Mouse (Mus musculus): ENCODE data around the gene 7530416G11Rik.

7530416G11Rik gene

GRCm38 (mm10) chr15:85474697-85475096 is 28.3 kb downstream of the 7530416G11Rik start:
- Histone ChIP-seq H3K4me1 (replicated peaks; ENCODE audit: low read depth, low read length) (peaks cover 13% of the 10 kb centered on the region), H3K9me3 (ENCODE audit: low read length) (no peaks in the 10 kb centered on the region), H3K36me3 (ENCODE audit: insufficient read depth, low read length) (peaks cover 4% of the 10 kb centered on the region), H3K27me3 (ENCODE audit: insufficient read depth, low read length) (peaks cover 5% of the 10 kb centered on the region; the same call in 1 of the 2 replicates), H3K4me3 (replicated peaks; ENCODE audit: low read length) (no peak overlapping the region)
- no peak for TF ChIP-seq POU5F1 (IDR thresholded peaks at IDR 0.05; ENCODE audit: borderline replicate concordance, low read length)
- TF ChIP-seq NANOG (IDR thresholded peaks at IDR 0.05; ENCODE audit: borderline replicate concordance, low read length), result no peak
- TF ChIP-seq CTCF (conservative IDR thresholded peaks at IDR 0.05; ENCODE audit: low read length), result no peak

GRCm38 (mm10) chr15:85469401-85469800 is 33.6 kb downstream of the 7530416G11Rik start:
- peaks cover 52% of the 10 kb centered on the region for H3K36me3 ChIP-seq (ENCODE audit: insufficient read depth, low read length)
- no peaks in the 10 kb centered on the region for H3K27me3 ChIP-seq (ENCODE audit: insufficient read depth, low read length)
- no peak overlapping the region for H3K4me3 ChIP-seq (replicated peaks; ENCODE audit: low read length)
- H3K4me1 ChIP-seq (replicated peaks; ENCODE audit: low read depth, low read length), result peaks cover 5% of the 10 kb centered on the region
- TF ChIP-seq CTCF (conservative IDR thresholded peaks at IDR 0.05; ENCODE audit: low read length) (no peak), NANOG (IDR thresholded peaks at IDR 0.05; ENCODE audit: borderline replicate concordance, low read length) (no peak), POU5F1 (IDR thresholded peaks at IDR 0.05; ENCODE audit: borderline replicate concordance, low read length) (no peak)
- H3K9me3 ChIP-seq (ENCODE audit: low read length), result no peaks in the 10 kb centered on the region

- Histone ChIP-seq H3K9me3 (ENCODE audit: low read length) (no peaks in the 10 kb centered on the region), H3K4me3 (replicated peaks; ENCODE audit: low read length) (no peak overlapping the region), H3K36me3 (ENCODE audit: insufficient read depth, low read length) (peaks cover 80% of the 10 kb centered on the region), H3K27me3 (ENCODE audit: insufficient read depth, low read length) (no peaks in the 10 kb centered on the region), H3K4me1 (replicated peaks; ENCODE audit: low read depth, low read length) (peaks cover 29% of the 10 kb centered on the region)
- no peak for TF ChIP-seq POU5F1 (IDR thresholded peaks at IDR 0.05; ENCODE audit: borderline replicate concordance, low read length)
- no peak for TF ChIP-seq CTCF (conservative IDR thresholded peaks at IDR 0.05; ENCODE audit: low read length)
- no peak for TF ChIP-seq NANOG (IDR thresholded peaks at IDR 0.05; ENCODE audit: borderline replicate concordance, low read length)
These were observed 36.5 kb downstream of the 7530416G11Rik start for GRCm38 (mm10) chr15:85466456-85467067.

GRCm38 (mm10) chr15:85464823-85465565 is 38.0 kb downstream of the 7530416G11Rik start:
- Histone ChIP-seq H3K36me3 (ENCODE audit: insufficient read depth, low read length) (peaks cover 94% of the 10 kb centered on the region), H3K4me1 (replicated peaks; ENCODE audit: low read depth, low read length) (peaks cover 29% of the 10 kb centered on the region), H3K4me3 (replicated peaks; ENCODE audit: low read length) (no peak overlapping the region), H3K9me3 (ENCODE audit: low read length) (no peaks in the 10 kb centered on the region), H3K27me3 (ENCODE audit: insufficient read depth, low read length) (no peaks in the 10 kb centered on the region)
- TF ChIP-seq POU5F1 (IDR thresholded peaks at IDR 0.05; ENCODE audit: borderline replicate concordance, low read length) (no peak), NANOG (IDR thresholded peaks at IDR 0.05; ENCODE audit: borderline replicate concordance, low read length) (no peak), CTCF (conservative IDR thresholded peaks at IDR 0.05; ENCODE audit: low read length) (no peak)

DNA sequence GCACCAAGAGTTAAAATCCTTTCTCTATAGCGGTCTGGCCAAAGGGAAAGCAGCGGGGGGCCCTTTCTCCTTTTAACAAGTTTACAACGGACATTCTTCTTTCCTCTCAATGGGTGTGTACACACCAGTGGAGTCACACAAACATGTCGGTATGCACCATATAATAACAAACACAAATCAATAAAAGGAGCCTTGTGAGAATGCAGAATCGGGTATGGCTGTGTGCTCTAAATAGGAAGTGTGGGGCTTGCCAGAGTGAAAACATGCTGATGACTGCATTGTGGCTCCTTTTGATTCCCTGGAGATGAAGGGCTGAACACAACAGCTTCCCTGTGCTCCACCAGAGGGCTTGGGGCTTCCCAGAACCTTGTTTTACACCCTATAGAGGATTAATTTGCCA is 38.8 kb downstream of the 7530416G11Rik start:
- no peak for TF ChIP-seq CTCF (conservative IDR thresholded peaks at IDR 0.05; ENCODE audit: low read length)
- peaks cover 29% of the 10 kb centered on the region for H3K4me1 ChIP-seq (replicated peaks; ENCODE audit: low read depth, low read length)
- no peak overlapping the region for H3K4me3 ChIP-seq (replicated peaks; ENCODE audit: low read length)
- H3K9me3 ChIP-seq (ENCODE audit: low read length), result no peaks in the 10 kb centered on the region
- no peaks in the 10 kb centered on the region for H3K27me3 ChIP-seq (ENCODE audit: insufficient read depth, low read length)
- H3K36me3 ChIP-seq (ENCODE audit: insufficient read depth, low read length), result peaks cover 94% of the 10 kb centered on the region

DNA sequence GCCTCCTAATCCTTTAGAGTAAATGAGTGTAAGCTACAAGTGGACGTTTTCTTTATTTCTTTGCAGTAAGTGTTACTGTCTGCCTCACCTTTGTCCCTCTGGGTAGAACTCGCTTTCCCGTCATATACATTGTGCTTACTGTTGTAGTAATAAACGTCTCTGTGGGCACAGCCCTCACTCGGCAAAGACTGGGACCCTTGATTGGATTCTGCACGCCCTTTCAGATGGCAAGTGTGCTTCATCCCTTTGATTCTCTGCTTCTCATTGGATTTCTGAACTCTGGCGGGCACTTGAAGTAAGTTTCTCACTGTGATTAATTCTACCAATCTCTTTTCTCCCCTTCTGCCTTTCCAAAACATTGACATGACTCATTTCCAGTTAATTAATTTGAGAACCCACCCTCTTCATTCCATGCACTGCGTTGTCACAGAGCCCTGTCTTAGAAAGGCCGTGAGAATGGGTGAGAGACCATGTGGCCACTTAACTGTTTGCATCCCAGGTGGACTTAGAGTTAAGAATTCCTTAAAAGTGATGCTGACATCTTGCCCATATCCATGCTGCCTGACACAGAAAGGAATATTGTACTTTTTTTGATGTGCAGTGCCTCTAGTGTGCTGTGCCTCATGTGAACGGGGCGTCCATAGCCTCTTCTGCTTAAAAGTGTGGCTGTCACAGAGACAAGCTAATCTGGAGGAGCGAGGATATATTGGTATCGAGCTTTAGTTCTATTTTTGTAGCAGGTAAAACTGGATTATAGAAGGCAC is 39.8 kb downstream of the 7530416G11Rik start:
- no peaks in the 10 kb centered on the region for H3K27me3 ChIP-seq (ENCODE audit: insufficient read depth, low read length)
- peaks cover 33% of the 10 kb centered on the region for H3K4me1 ChIP-seq (replicated peaks; ENCODE audit: low read depth, low read length)
- H3K9me3 ChIP-seq (ENCODE audit: low read length), result no peaks in the 10 kb centered on the region
- no peak overlapping the region for H3K4me3 ChIP-seq (replicated peaks; ENCODE audit: low read length)
- TF ChIP-seq POU5F1 (IDR thresholded peaks at IDR 0.05; ENCODE audit: borderline replicate concordance, low read length), result no peak
- no peak for TF ChIP-seq CTCF (conservative IDR thresholded peaks at IDR 0.05; ENCODE audit: low read length)
- TF ChIP-seq NANOG (IDR thresholded peaks at IDR 0.05; ENCODE audit: borderline replicate concordance, low read length), result no peak
- peaks cover 94% of the 10 kb centered on the region for H3K36me3 ChIP-seq (ENCODE audit: insufficient read depth, low read length)

- Histone ChIP-seq H3K27me3 (ENCODE audit: insufficient read depth, low read length) (no peaks in the 10 kb centered on the region), H3K4me3 (replicated peaks; ENCODE audit: low read length) (no peak overlapping the region), H3K4me1 (replicated peaks; ENCODE audit: low read depth, low read length) (peaks cover 34% of the 10 kb centered on the region), H3K36me3 (ENCODE audit: insufficient read depth, low read length) (peaks cover 94% of the 10 kb centered on the region), H3K9me3 (ENCODE audit: low read length) (no peaks in the 10 kb centered on the region)
- TF ChIP-seq CTCF (conservative IDR thresholded peaks at IDR 0.05; ENCODE audit: low read length) (no peak), POU5F1 (IDR thresholded peaks at IDR 0.05; ENCODE audit: borderline replicate concordance, low read length) (no peak), NANOG (IDR thresholded peaks at IDR 0.05; ENCODE audit: borderline replicate concordance, low read length) (no peak)
These were observed 40.9 kb downstream of the 7530416G11Rik start for GRCm38 (mm10) chr15:85462138-85462537.

- TF ChIP-seq NANOG (IDR thresholded peaks at IDR 0.05; ENCODE audit: borderline replicate concordance, low read length) (no peak), CTCF (conservative IDR thresholded peaks at IDR 0.05; ENCODE audit: low read length) (no peak), POU5F1 (IDR thresholded peaks at IDR 0.05; ENCODE audit: borderline replicate concordance, low read length) (no peak)
- no peak overlapping the region for H3K4me3 ChIP-seq (replicated peaks; ENCODE audit: low read length)
These were observed 41.5 kb downstream of the 7530416G11Rik start for GRCm38 (mm10) chr15:85461541-85461940.

More at GRCm38 (mm10) chr15:85461541-85461940, 41.5 kb downstream of the 7530416G11Rik start:
- no peaks in the 10 kb centered on the region for H3K9me3 ChIP-seq (ENCODE audit: low read length)
- peaks cover 94% of the 10 kb centered on the region for H3K36me3 ChIP-seq (ENCODE audit: insufficient read depth, low read length)
- H3K27me3 ChIP-seq (ENCODE audit: insufficient read depth, low read length), result no peaks in the 10 kb centered on the region
- H3K4me1 ChIP-seq (replicated peaks; ENCODE audit: low read depth, low read length), result peaks cover 34% of the 10 kb centered on the region
